In genomic region chr4:151860441-151861331, GRCm38 (mm10) we compare ENCODE assay signal across 8 mouse cellular contexts. TPM values are rescaled to one million over a fixed set of nuclear protein-coding genes. Genes with fewer than 3 reads are reported as not detected.
DNase-seq lines count a peak whose midpoint lies in the region; ATAC-seq lines count a peak whose summit lies in the region.

No protein-coding gene starts in this region.

- peak; percentile 35 for DNase-seq in urinary bladder, adult 2 months (ENCODE audit: low spot score)
- DNase-seq in urinary bladder, postnatal 10 days (ENCODE audit: low spot score), result no peak
- peak; percentile 53 to 64 for DNase-seq in cerebellum, postnatal 25 days
- peak; percentile 97 for DNase-seq in heart, adult 11 months
- DNase-seq in kidney, adult 11 months, result peak; percentile 24
- DNase-seq in thymus, postnatal 4 days, result peak; percentile 78

- H3K4me3 ChIP-seq in liver, embryonic 16.5 days (ENCODE audit: low read depth, low read length), result peak overlapping the region; percentile 84
- H3K4me3 ChIP-seq in neural tube, embryonic 15.5 days (replicated peaks), result peak overlapping the region; percentile 74

- H3K27ac ChIP-seq in liver, embryonic 16.5 days (ENCODE audit: low read length), result peak overlapping the region; percentile 69
- H3K27ac ChIP-seq in neural tube, embryonic 15.5 days (replicated peaks), result peak overlapping the region; percentile 92

- H3K9ac ChIP-seq in liver, embryonic 16.5 days (ENCODE audit: low read depth, low read length), result peak overlapping the region; percentile 87
- H3K9ac ChIP-seq in neural tube, embryonic 15.5 days (replicated peaks), result peak overlapping the region; percentile 87

- peaks cover 35% of the 10 kb centered on the region for H3K4me1 ChIP-seq in liver, embryonic 16.5 days (ENCODE audit: control insufficient read depth, low read depth, low read length)
- H3K4me1 ChIP-seq in neural tube, embryonic 15.5 days, result peaks cover 45% of the 10 kb centered on the region

- WGBS in liver, embryonic 16.5 days (ENCODE audit: insufficient replicate concordance), result 2% methylated on average over 48 of the region's 63 CpGs
- 6% methylated on average over 25 of the region's 63 CpGs for WGBS in neural tube, embryonic 15.5 days

- H3K4me2 ChIP-seq in liver, embryonic 16.5 days (ENCODE audit: low read depth, low read length), result peak overlapping the region; percentile 99
- peak overlapping the region; percentile 94 for H3K4me2 ChIP-seq in neural tube, embryonic 15.5 days

- H3K36me3 ChIP-seq in liver, embryonic 16.5 days (ENCODE audit: control insufficient read depth, insufficient read depth), result no peaks in the 10 kb centered on the region
- no peaks in the 10 kb centered on the region for H3K36me3 ChIP-seq in neural tube, embryonic 15.5 days

- no peaks in the 10 kb centered on the region for H3K27me3 ChIP-seq in liver, embryonic 16.5 days (ENCODE audit: control insufficient read depth, insufficient read depth, low read depth, low read length)
- no peaks in the 10 kb centered on the region for H3K27me3 ChIP-seq in neural tube, embryonic 15.5 days (replicated peaks)

- ATAC-seq in liver, embryonic 16.5 days (ENCODE audit: low read depth), result no peak
- no peak for ATAC-seq in neural tube, embryonic 15.5 days (ENCODE audit: low FRiP score)

- no peaks in the 10 kb centered on the region for H3K9me3 ChIP-seq in liver, embryonic 16.5 days (replicated peaks; ENCODE audit: control insufficient read depth, low read length)
- no peaks in the 10 kb centered on the region for H3K9me3 ChIP-seq in neural tube, embryonic 15.5 days (replicated peaks)

RNA-seq across cellular contexts. Expression of gene Camta1, which starts 1.0 kb away (rescaled TPM):
- polyA plus RNA-seq in urinary bladder, adult 2 months (2012; rRNA removed), result 24.2 and 29.8 TPM in 2 replicates
- 25.3 and 26.8 TPM in 2 replicates for polyA plus RNA-seq in liver, embryonic 16.5 days (2015; fragmentation: Nextera tagmentation; extraction: Ambion mirVana)
- polyA plus RNA-seq in neural tube, embryonic 15.5 days (2015; fragmentation: Nextera tagmentation; extraction: Ambion mirVana), result 158 and 161 TPM in 2 replicates
